Mouse (Mus musculus) cerebellum, postnatal 4 days (tissue): ENCODE results near the gene Abca7.
"Not testable (repeated sequence)": the region's sequence is repeated elsewhere in the genome, so short reads cannot be mapped to it uniquely, and the experiment has no call there.

ENCODE experiments used
- DNase-seq, 2 experiments: peaks; one replicate each; pipeline ENCODE4 v3.0.0; 2022; ENCODE audit warnings: low spot score in 2 of 2, mixed read lengths in 1 of 2

Abca7 gene

DNA sequence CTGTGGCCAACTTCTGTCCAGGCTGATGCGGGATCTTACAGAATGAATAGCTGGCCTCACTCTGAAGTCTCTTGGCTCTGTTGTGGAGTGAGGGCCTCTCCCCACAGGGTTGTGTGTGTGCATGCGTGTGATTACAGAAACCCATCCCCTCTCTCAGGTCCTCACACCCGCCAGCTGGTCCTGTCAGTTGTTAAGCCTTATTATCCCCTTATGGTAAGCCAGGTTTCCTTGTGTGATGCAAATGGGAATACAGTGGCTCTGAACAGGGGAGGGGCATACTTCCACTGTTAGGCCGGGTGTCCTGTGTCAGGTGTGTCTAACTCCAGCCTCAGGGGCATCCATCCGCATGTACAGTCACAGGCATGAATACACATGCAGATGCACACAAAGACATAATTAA lies 49.5 kb downstream of the Abca7 start:
- DNase-seq = no peak

DNA sequence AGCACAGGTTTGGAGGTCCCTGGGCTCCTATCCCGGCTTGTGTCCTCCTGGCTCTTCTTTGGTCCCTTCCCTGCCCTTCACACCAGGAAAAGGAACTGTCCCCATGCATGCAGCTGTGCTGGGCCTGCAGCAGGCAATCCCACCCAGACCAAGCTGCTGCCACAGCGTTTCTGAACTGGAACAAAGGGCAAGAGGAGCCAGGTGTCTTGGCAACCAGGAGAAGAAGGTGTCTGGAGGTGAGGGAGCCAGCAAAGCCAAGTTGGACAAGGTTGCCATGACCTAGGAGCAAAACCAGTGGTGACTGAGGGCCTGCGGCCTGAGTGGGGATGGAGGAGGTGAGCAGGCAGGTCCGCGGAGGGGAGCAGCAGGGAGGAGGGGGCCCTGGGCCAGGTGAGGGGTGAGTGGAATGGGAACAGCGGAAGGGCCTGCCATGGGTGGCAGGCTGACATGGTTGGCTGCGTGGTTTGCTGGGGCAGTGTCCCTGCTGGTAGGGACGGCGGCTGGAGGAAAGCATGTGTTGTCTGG lies 50.8 kb downstream of the Abca7 start, which contains the start of gene Gpx4:
TSS of gene Gpx4 (plus strand) at position 126 of the 525 bp plus-strand sequence.
- no peak for DNase-seq

DNA sequence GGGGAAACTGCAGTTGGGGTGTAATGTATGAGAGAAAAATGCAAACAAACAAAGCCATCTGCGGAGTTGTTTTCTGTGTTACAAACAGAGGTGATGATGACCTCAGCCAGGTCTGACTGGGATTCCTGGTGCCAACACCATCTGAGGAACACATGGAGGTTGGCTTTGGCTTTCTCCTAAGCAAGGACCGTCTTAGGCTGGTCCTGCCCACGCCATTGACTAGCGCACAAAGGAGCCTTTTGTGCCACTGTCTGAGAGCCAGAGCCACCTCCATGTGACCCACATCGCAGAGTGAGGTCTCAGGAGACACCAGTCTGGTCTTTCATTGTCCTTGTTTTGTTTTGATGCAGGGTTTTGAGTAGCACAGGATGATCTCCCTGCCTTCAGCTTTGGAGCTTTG lies 52.1 kb downstream of the Abca7 start:
- no peak for DNase-seq

DNA sequence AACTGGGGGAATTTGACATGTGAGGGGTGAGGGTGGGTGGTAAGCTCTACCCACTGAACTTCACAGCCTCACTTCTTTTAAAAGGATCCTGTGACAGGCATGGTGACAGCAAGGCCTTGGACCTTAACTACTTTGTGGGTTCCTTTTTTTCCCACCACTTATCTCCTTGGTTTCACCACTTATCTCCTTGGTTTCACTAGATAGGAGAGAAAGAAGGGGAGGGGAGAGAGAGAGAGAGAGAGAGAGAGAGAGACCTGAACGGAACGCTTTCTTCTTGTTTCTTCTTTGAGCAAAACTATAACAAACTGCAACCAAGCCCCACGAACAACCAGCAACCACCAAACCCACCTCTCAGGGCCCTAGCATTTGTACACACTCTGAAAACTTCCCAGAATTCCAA lies 52.5 kb downstream of the Abca7 start:
- DNase-seq = no peak

DNA sequence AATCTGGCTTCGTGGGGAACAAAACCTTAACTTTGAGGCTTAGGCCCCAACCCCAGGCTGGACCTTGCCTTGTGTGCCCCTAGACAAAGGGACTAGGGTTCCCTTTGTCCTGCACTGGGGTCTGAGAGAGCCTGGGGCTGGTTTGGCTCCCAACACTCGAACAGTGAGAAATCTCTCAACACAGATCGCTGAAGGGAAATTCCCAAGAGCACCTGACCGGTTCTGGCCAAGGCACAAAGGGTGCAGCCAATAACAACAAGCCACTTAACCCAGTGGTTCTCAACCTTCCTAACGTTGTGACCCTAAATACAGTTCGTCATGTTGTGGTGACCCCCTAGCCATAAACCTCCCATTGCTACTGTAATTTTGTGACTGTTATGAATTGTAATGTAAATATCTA lies 54.0 kb downstream of the Abca7 start:
- DNase-seq = no peak

DNA sequence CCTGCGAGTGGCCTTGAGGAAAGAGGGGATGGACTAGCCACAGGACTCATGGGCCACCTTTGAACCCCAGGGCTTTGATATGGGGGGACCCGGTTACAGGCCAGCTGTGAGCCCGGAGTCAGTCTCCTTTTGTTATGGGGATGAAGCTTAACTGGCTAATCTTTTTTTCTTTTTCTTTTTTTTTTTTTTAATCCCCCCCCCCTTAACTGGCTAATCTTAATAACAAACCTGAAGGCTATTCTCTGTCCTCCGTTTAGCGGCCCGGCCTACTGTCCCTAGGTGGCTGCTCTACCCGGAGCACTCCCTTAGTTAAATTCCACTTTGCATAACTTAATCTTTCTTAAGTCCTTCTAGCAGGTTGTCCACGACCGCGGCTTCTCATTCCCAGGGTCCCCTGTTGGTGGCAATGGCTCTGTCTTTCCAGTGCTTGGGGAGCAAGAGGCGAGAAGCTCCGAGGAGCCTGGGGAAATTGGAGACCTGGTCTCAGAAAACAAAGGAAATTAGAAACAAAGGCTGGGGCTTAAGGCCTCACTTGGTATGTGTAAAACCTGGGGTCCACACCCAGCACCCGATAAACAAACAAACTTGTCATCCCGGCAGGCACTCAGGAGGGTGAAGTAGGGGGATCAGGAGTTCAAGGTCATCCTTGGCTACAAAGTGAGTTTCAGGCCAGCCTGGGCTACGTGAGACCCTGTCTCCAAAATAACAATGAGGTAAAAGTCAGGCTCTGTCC lies 54.8 kb downstream of the Abca7 start:
- no peak for DNase-seq

DNA sequence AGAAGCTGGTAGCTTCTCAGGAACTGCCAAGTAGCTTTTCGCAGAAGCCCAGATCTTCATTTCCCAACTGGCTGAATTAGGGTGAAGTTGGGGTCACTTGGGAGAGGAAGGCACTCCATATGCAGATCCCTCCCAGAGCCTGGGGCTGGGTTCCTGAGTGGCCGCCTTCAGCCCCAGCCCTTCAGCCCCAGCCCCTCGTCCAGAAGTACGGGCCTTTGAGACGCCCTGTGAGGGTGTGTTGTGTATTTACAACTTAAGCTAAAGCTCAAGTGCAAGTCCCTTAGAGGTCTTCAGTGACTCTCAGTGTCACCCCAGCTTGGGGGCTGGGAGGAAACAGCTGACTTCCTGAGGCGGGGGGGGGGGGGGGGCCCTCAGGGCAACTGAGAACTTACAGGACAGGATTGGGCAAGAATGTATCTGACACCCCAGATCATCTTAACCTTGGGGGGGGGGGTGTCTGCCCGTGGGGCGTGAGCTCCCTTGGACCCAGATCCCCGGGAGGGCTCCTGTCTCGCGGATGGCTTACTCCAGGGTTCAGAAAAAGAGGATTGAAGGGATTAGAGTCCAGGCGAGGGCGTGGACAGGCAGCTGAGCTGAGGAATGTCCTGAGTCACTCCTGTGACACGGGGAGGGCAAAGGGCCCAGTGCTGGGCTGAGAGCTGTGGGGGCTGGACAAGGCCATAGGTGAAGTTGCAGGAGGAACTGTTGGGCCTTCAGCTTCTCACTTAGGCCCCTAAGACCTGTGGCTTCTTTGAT lies 55.5 kb downstream of the Abca7 start:
- no peak for DNase-seq

DNA sequence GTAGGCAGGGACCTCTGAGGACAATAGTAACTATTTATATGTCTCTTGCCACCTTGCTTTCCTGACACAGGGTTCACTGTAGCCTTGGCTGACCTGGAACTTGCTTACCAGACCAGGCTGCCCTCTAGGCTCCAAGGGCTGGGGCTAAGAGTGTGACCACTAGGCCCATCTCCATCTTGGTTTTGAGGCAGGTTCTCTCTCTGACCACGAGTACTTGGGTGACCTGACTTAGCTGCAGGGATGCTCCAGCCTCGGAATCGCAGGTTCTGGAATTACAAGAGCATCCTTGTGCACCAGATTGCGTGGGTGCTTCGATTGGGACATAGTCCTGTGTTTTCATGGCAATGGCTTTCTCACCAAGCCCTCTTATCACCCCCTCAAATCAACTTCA lies 56.1 kb downstream of the Abca7 start:
- no peak for DNase-seq

DNA sequence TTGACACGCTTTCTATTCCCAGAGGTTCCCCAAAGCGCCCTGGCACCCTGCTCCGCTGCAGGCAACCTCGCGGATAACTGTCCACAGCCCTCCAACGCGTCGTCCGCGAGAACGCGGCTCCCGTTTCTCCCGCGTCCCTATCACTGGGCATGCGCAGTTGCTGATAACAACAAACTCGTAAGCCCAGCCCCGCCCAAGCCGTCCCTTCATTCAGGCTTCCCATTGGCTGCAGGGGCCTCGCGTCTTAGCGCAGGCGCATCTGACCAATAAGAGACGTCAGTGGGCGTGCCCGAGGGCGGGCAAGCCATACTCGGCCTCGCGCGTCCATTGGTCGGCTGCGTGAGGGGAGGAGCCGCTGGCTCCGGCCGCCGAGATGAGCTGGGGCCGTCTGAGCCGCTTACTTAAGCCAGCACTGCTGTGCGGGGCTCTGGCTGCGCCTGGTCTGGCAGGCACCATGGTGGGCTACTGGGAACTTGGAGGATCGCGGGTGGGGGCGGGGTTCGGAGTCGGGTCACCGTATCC lies 57.0 kb downstream of the Abca7 start:
- peak; percentile 96 to 98 for DNase-seq

DNA sequence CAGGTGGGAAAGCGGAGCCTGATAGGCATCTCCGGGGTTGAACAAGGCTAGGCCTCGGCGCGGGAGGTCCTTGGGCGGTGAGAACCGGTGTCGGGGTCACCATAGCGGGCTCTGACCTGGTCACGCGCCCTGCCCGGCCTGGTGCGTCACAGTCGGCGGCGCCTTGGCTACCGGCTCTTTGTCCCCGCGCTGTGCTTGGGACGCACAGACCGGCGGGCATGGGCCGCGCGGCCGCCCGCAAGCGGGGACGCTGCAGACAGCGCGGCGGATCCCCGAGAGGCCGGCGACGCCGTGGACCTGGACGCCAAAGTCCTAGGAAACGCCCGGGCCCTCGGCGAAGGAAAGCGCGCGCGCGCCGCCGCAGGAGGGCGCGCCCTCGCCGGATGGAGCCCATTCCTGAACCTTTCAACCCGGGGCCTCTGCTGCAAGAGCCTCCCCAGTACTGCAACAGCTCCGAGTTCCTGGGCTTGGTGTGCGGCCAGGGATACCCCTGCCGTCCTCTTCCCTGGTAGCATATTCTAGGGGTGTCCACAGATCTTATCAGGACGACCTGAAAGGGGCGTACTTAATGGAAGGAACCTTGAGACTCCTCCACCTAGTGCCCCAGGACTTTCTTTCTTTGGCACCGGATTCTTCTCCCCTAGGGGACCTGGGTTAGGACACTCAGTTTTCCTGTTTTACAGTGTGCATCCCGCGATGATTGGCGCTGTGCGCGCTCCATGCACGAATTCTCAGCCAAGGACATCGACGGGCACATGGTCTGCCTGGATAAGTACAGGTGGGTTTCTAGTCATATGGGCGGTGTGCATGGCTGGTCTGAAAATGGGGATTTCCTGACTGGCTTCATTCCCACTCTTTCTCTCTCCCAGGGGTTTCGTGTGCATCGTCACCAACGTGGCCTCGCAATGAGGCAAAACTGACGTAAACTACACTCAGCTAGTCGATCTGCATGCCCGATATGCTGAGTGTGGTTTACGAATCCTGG lies 57.8 kb downstream of the Abca7 start:
- DNase-seq = no peak

DNA sequence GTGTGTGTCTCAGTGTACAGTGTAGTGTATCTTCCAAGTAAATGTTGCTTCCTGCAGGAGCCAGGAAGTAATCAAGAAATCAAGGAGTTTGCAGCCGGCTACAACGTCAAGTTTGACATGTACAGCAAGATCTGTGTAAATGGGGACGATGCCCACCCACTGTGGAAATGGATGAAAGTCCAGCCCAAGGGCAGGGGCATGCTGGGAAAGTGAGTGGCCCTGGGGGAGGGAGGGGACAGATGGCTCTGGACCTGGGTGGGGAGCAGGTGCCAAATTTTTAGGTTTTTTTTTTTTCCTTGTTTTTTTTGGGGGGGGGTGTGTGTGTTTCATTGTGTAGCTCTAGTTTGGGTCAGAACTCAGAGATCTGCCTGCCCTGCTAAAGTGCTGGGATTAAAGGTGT lies 58.6 kb downstream of the Abca7 start:
- not testable (repeated sequence) for DNase-seq

DNA sequence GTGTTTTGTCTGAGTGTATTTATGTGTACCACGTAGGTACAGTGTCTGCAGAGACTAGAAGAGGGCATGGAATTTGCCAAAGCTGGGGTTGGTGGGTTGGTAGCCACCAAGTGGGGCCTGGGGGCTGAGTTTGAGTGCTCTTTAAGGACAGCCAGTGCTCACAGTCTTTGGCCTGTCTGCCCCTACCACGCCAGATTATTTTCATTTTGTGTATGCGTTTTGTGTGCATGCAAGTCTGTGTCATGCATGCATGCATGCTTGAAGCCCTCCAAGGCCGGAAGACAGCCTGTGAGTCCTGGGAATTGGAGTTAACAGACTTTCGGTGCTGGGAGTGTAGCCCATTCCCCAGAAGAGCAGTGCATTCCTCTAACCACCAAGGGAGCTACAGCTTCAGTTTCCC lies 59.1 kb downstream of the Abca7 start:
- no peak for DNase-seq

DNA sequence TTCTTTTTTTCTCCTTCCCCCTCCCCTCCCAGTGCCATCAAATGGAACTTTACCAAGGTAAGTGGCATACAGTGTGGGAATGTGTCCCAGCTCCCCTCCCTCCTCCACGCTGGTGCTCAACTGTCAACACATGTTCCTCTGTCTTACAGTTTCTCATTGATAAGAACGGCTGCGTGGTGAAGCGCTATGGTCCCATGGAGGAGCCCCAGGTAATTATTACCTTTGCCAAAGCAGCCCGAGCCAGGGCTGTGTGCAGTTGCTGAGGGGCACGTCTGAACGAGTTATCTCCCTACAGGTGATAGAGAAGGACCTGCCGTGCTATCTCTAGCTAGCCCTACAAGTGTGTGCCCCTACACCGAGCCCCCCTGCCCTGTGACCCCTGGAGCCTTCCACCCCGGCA lies 59.6 kb downstream of the Abca7 start:
- no peak for DNase-seq

DNA sequence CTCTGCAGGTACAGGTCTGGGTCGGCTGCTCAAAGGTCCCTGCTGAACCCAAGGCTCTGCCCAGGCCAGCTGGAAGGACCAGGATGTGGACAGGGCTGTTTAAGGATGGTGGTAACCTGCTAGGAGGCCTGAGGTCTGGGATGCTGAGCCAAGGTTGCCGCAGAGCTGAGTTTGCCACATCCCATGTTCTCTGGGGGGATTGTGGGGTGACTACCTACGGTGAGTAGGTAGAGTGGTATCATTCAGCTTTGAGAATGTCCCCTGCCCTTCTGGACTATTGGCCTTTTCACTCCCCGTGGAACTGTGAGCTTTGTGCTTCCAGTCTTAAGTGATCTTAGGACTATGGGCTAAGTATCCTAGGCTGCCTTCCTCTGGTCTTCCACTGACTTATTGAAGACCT lies 60.2 kb downstream of the Abca7 start:
- DNase-seq = no peak

DNA sequence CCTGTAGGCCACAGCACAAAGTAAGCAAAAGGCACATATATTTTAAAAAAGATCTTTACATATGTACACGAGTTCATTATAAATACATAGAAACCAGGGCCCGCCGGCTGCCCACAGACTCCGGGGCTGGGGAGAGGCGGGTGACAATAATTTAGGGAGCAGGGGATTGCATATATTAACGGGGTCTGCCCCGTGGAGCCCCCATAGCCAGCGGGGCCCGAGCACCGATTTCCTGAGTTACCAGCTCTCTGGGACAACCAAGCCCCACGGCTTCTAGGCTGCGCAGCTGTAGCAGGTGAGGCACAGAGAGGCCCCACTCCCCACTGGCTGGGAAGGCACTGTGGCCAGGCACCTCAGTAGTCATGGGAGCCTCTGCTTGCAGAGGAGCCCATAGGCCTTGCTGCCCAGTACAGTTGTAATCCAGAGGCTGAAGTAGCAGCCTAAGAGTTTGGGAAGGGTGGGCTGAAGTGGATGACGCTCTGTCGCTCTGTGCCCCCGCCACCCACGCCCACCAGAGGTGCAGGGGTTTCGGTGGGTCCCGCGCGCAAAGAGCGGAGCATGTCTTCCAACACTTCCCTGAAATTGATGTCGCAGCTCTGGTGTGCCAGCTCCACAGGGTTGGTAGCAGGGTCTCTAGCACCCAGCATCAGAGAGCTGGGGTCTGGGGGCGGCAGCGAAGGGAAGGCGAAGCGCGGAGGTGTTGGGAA lies 60.8 kb downstream of the Abca7 start:
- no peak for DNase-seq

DNA sequence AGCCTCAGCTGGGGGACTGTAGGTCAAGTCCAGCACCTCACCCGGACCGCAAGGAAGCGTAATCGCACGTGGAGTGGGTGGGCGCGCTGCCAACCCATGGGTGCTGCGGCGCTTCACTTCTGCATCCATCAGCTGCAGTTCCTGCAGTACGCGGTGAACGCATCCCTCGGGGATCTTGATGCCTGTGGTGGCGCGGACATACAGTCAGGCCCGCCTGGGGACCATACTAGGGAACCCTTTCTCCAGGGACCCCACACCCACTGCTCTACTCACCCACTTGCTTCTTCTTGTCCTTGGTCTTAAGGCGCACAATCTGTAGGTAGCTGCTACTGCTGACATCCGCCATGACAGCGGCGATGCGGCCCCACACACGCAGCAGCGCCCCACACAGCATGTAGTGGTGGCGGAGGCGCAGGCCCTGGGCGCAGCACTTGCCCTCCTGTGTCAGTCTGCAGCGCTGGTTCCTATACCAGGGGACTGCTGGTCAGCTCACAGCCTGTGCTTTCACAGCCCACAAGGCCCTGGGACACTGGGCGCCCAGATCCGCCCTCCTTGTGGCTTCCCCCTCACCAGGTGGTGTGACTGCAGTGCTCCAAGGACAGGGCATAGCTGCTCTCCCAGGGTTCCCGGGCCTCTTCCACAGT lies 61.5 kb downstream of the Abca7 start:
- no peak for DNase-seq

DNA sequence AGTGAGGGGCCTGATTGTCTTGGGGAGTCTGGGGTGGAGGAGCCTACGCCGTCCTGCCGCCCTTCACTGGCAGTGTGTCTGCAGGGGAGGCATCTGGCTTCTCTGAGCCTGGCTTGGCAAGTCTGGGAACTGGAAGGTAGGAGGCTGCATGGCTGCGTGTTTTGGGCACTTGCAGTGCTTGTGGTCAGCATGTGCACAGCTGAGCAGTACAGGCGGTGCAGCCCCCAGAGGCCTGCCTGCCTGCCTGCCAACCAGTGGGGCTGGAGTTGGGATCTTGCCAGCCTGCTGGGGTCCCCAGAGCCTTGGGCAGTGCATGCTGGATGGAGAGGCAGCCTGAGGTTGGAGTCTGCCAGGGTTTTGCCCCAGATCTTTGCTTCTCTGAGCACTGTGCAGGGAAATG lies 66.8 kb downstream of the Abca7 start:
- DNase-seq = peak in 1 of 2 experiments; percentile 69

DNA sequence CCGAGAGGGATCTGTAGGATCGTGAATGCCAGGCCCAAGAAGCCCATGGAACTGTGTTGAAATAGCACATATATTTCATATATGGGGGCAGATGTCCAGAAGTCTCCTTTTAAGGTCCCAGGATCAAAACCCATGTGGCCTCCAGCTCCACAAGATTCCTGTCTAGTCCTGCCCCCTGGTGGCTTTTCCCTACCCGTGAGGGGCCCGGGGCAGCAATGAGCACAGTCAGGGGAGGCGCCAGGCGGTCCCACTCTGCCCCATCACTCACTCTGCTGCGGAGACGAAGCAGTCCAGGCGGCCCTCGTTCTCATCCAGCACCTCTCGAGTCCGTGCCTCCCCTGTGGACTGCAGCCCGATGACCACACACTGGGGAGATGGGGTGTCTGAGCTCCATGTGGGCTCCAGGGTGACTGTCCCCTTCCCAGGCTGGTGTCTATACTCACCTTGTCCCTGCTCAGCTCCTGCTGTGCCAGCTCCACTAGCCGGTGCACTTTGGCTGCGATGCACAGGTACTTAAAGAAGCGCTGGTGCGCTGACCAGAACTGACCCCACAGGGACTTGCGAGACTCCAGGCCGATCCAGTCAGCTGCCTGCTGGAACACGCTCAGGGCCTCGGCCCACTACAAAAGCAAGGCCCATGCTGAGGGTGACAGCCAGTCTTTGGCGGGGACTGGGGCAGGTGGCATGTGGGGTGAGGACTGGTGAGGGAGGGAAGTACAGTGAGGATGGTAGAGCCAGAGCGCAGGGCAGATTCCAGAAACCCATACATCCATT lies 67.8 kb downstream of the Abca7 start:
- no peak for DNase-seq
